Mouse (Mus musculus): Measurements from ENCODE around the gene Bcar3.

DNA sequence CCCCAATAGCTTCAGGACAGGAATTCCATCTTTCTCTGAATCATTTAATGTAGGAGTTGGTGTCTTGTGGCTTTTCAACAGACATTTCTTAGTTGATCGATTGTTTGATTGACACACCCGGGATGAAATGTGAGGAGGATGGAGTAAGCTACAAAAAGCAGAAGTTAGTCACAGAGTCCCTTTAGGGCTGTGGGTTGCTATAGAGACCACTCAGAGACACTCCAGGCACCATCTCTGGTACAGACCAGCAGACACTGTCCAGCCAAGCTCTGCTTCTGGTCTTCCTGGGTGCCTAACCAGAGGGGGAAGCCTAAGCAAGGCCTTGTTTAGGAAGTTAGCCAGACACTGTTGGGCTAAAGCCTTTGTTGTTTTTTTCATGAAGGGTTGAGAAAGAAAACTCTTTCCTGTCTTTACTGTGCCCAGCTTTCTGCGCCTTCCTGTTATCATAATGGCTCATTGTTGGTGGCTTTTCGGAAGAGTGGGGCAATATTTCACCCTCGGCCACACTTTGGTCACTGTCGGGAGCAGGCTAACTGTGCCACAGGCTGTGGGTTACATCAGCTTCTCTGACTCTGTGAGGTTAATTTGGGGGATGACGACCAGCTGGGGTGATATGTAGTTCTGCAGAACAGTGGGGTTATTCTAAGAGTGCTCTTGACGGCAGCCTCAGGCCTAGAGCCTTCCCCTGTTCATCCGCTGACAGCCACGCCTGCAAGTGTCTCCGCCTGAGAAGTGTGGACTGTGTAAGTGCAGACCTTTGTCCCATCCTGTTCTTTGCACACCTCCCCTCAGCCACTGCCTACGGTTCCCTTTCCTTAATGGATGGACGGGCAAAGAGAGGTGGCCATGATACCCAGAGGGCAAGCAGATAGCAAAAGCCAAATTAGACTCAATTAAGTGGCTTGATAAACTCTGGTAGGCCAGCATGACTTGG, 46.5 kb downstream of the Bcar3 start:
- TF ChIP-seq CTCF (IDR thresholded peaks at IDR 0.05; ENCODE audit: low read depth, low read length): no peak
- no peak for TF ChIP-seq POLR2A (IDR thresholded peaks at IDR 0.05; ENCODE audit: borderline replicate concordance, low read depth, low read length)

All from bone marrow macrophage, adult 2 months (primary cell).